Mouse (Mus musculus) heart, adult 2 months (tissue): ENCODE measurements around the gene Fam129a. TPM values are rescaled to one million over a fixed set of nuclear protein-coding genes. Genes with fewer than 3 reads are reported as not detected.

ENCODE experiments used
- DNase-seq, 2 experiments: peaks; one replicate each; pipeline ENCODE4 v3.0.0; 2021
- H3K27ac ChIP-seq: fragments of 200-600 bp; 2 replicates; pipeline ENCODE4 v1.8.1; 2022
- H3K27me3 ChIP-seq: fragments of 200-500 bp; 2 replicates; pipeline ENCODE4 v1.6.1; 2012; ENCODE audit warnings: mild to moderate bottlenecking, low read length, inconsistent platforms, mixed read lengths; ENCODE audit not compliant: control insufficient read depth, insufficient read depth
- H3K36me3 ChIP-seq: fragments of 200-500 bp; 2 replicates; pipeline ENCODE4 v1.6.1; 2012; ENCODE audit warnings: low read length, inconsistent platforms; ENCODE audit not compliant: control insufficient read depth, insufficient read depth
- H3K4me1 ChIP-seq: fragments of 200-500 bp; 2 replicates; pipeline ENCODE4 v1.6.1; 2011; ENCODE audit warnings: low read length; ENCODE audit not compliant: control insufficient read depth, insufficient read depth
- H3K4me3 ChIP-seq: fragments of 200-600 bp; 2 replicates; pipeline ENCODE4 v1.8.1; 2022
- H3K79me2 ChIP-seq: fragments of 200-500 bp; replicated peaks from 2 replicates; pipeline ENCODE4 v1.6.1; 2012; ENCODE audit warnings: mild to moderate bottlenecking, inconsistent platforms, low read length, moderate library complexity, mixed read lengths; ENCODE audit not compliant: control insufficient read depth, insufficient read depth
- H3K9ac ChIP-seq: fragments of 200-500 bp; 2 replicates; pipeline ENCODE4 v1.6.1; 2012; ENCODE audit warnings: low read depth, mild to moderate bottlenecking, control low read depth, inconsistent platforms, low read length, mixed read lengths
- CTCF ChIP-seq: fragments of 200-600 bp; IDR thresholded peaks from 2 replicates; pipeline ENCODE4 v1.8.1; 2022; ENCODE audit warnings: antibody characterized with exemption, mild to moderate bottlenecking, moderate library complexity
- EP300 ChIP-seq: fragments of 200-500 bp; IDR thresholded peaks from 2 replicates; pipeline ENCODE4 v1.6.1; 2011; ENCODE audit warnings: low read depth, low read length, control low read depth; ENCODE audit not compliant: insufficient read depth
- POLR2A ChIP-seq: fragments of 200-500 bp; IDR thresholded peaks from 2 replicates; pipeline ENCODE4 v1.6.1; 2011; ENCODE audit warnings: mild to moderate bottlenecking, low read depth, low read length, control low read depth; ENCODE audit not compliant: insufficient read depth
- WGBS: fragments of 180-500 bp; shearing (Covaris S2); methylation state at CpG from one replicate; pipeline ENCODE4 v1.1.7; 2018; 5-methylcytosine and 5-hydroxymethylcytosine counted together
- intact Hi-C: fragments of 180-260 bp; cut with DNase I; formaldehyde crosslinking; loops from one replicate; pipeline ENCODE4 v1.15.1; 2025
- polyA plus RNA-seq: library from polyadenylated mRNA; depleted of rRNA; stranded (reverse); fragments of >200 nt; gene quantifications from 2 replicates; pipeline ENCODE4 v1.2.3, GENCODE M21; 2012
- total RNA-seq, 2 experiments: library from RNA; stranded (reverse); gene quantifications; 2 replicates each; pipeline ENCODE4 v1.2.3; 2021

Fam129a gene
- total and polyA plus RNA-seq, 3 experiments = 6.2 to 14.9 (median 13.3) TPM

DNA sequence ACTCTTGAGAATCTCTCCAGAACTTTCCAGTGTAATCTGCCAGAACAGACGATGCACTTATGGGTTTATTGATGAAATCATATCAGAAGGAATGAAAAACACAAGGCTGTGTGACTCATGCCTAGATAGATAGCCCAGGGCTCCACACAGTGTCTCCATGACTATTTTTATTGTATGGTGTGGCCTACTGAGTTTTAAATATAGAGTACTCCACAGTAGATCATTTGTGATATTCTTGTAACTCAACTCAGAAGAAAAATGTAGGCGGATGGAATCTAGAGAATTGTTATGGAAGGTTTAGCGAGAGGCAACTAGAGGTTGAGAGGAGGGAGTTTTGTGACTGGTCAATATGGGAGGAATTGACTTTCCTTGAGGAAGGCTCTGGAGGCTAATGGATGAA is 75.4 kb downstream of the Fam129a start:
- H3K9ac ChIP-seq = no peak overlapping the region
- WGBS = 58% methylated on average over 3 of the region's 3 CpGs
- DNase-seq = no peak

DNA sequence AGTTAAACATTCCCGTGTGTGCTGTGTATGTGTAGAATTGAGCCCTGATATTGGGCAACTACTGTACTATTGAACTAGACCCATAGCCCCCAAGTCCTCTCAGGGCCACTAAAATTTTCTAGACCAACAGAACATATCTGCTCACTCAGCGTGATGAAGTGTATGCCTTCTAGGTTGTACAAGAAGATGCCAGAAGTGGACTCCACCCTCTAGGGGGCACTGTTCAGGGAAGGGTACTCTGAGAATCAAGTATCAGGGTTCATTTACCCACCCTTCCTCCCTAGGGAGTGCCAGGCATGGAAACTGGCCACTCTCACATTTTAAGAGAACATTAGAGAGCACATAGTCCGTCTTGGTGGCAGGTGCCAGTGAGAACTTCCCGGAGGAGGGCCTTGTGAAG is 77.1 kb downstream of the Fam129a start:
- H3K4me3 ChIP-seq = no peak overlapping the region
- H3K79me2 ChIP-seq = no peaks in the 10 kb centered on the region
- intact Hi-C loops = no loop called here
- TF ChIP-seq EP300 = no peak
- TF ChIP-seq CTCF = peak; percentile 45
- no peak for TF ChIP-seq POLR2A
- H3K4me1 ChIP-seq = no peaks in the 10 kb centered on the region
- DNase-seq = no peak
- no peak overlapping the region for H3K27ac ChIP-seq
- 91% methylated on average over 4 of the region's 4 CpGs for WGBS
- peaks cover 6% of the 10 kb centered on the region; the same call in 1 of the 2 replicates for H3K36me3 ChIP-seq
- H3K9ac ChIP-seq = no peak overlapping the region
- no peaks in the 10 kb centered on the region for H3K27me3 ChIP-seq

More for the DNA sequence above, 75.4 kb downstream of the Fam129a start:
- no peaks in the 10 kb centered on the region for H3K4me1 ChIP-seq
- no peaks in the 10 kb centered on the region for H3K27me3 ChIP-seq
- TF ChIP-seq CTCF = no peak
- no peak overlapping the region for H3K27ac ChIP-seq
- no peak overlapping the region for H3K4me3 ChIP-seq
- no peaks in the 10 kb centered on the region for H3K79me2 ChIP-seq
- peaks cover 6% of the 10 kb centered on the region; the same call in 1 of the 2 replicates for H3K36me3 ChIP-seq
- intact Hi-C loops = no loop called here

DNA sequence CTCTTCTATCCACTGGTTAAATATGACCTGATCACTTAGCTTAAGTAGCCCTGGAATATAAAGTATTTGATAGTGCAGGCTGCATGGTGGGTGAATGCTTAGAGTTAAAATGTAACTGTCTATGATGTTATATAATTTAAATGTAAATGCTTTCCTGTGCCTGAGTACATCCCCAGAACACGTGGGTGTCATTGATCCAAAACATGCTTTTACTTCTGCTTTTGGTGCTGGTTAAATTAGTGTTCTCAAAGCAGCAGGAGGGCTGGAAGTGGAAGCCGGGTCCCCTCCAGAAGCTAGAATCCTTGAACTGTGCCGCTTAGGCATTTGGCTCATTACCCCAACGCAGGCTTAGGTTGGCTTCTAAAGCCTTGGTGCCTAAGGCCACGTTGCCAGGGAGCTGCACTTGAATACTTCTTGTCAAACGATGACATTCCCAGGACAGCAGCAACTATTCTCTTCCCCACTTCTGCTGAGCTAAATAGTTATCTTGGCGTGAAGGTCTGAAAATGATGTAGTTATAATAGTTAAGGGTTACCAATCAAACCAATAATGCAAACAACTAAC is 86.1 kb downstream of the Fam129a start:
- Histone ChIP-seq H3K4me1 (peaks cover 13% of the 10 kb centered on the region), H3K9ac (no peak overlapping the region), H3K4me3 (no peak overlapping the region), H3K27ac (no peak overlapping the region), H3K79me2 (no peaks in the 10 kb centered on the region), H3K36me3 (no peaks in the 10 kb centered on the region), H3K27me3 (no peaks in the 10 kb centered on the region)
- no peak for TF ChIP-seq EP300
- no peak for TF ChIP-seq POLR2A
- TF ChIP-seq CTCF = no peak
- intact Hi-C loops = no loop called here
- 78% methylated on average over 7 of the region's 7 CpGs for WGBS
- DNase-seq = no peak

DNA sequence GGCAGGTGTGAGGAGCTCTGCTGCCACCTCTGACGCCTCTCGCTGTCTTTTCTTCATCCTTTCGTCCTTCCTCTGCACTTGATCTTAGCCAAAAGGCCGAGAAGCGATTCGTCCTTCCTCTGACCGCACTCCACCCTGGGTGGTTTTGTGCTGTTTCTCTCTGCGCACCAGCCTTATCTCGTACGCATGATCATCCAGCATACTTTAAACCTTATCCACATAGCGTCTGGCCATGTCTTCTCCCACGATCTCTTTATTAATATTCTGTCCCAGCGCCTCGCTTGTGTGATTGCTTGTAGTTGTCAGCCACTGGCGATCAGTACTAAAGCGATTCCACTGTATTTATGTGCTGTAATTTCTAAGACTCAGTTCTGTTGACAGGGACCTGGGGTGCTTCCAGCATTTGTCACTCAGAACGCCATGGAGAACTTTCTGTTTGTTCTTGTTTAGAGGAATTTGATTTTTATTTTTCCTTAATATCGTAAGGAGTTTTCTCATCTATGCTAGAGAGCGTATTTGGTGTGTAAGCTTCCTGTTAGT is 87.4 kb downstream of the Fam129a start:
- Histone ChIP-seq H3K9ac (no peak overlapping the region), H3K79me2 (no peaks in the 10 kb centered on the region), H3K27ac (peak overlapping the region; percentile 10; the same call in 1 of the 2 replicates), H3K4me3 (no peak overlapping the region), H3K27me3 (no peaks in the 10 kb centered on the region), H3K36me3 (no peaks in the 10 kb centered on the region), H3K4me1 (peaks cover 17% of the 10 kb centered on the region)
- no peak for TF ChIP-seq EP300
- no peak for TF ChIP-seq POLR2A
- no peak for TF ChIP-seq CTCF
- peak in 1 of 2 experiments; percentile 29 for DNase-seq
- 61% methylated on average over 19 of the region's 19 CpGs for WGBS
- intact Hi-C loops = no loop called here

DNA sequence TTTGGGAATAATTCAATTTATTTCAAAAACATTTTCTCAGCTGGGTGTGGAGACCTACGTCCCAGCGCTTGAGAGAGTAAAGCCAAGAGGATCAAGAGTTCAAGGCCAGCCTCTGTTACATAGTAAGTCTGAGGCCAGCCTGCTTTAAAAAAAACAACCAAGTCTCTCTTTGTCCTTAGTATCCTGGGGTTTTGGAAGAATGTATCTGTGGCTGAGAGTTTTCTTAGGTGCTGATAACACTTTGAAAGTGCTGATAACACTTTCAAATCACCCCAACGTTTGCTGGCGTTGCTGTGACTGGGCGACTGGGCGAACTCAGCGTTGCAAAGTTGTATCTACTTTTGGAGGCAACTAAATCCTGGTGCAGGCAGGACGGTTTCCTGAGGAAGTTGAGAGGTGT is 88.7 kb downstream of the Fam129a start:
- H3K4me3 ChIP-seq = no peak overlapping the region
- H3K27me3 ChIP-seq = no peaks in the 10 kb centered on the region
- TF ChIP-seq EP300 (no peak), CTCF (no peak), POLR2A (no peak)
- WGBS = 54% methylated on average over 8 of the region's 8 CpGs
- H3K9ac ChIP-seq = no peak overlapping the region
- H3K27ac ChIP-seq = no peak overlapping the region; the same call in 1 of the 2 replicates
- H3K79me2 ChIP-seq = no peaks in the 10 kb centered on the region
- intact Hi-C loops = loop anchor here (5.0 kb wide), 1 partner anchor 43 kb away; no protein-coding TSS in a partner anchor
- no peak for DNase-seq
- H3K4me1 ChIP-seq = peaks cover 15% of the 10 kb centered on the region
- H3K36me3 ChIP-seq = no peaks in the 10 kb centered on the region

DNA sequence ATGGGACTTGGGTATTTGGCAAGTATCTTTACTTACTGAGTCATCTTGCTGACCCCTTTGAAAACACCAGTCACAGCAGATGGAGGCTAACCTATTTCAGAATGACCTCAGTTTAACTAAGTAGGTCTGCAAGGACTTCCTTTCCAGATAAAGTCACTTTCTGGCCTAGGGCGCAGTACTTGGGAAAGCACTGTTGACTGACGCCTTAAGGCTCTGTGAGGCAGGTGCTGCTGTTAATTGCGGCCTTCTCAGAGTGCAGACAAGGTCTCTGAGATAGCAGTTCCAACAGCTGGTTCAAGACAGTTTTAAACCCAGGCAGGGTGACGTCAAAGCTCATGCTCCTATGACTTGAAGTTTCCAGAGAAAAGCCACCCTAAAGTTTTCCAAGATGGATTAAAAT is 89.3 kb downstream of the Fam129a start:
- no peaks in the 10 kb centered on the region for H3K27me3 ChIP-seq
- no peak overlapping the region for H3K9ac ChIP-seq
- no peaks in the 10 kb centered on the region for H3K79me2 ChIP-seq
- peak overlapping the region; percentile 15; the same call in 1 of the 2 replicates for H3K27ac ChIP-seq
- intact Hi-C loops = loop anchor here (5.0 kb wide), 1 partner anchor 42 kb away; no protein-coding TSS in a partner anchor
- 57% methylated on average over 4 of the region's 4 CpGs for WGBS
- H3K36me3 ChIP-seq = no peaks in the 10 kb centered on the region
- TF ChIP-seq CTCF (no peak), EP300 (no peak), POLR2A (no peak)
- no peak overlapping the region for H3K4me3 ChIP-seq
- peaks cover 15% of the 10 kb centered on the region for H3K4me1 ChIP-seq
- no peak for DNase-seq
